Mouse (Mus musculus): ENCODE measurements around the gene 2900026A02Rik.
A peak's percentile ranks its signal among the peaks of the same experiment; 100 is the strongest.

GRCm38 (mm10) chr5:113226632-113227102 is 5.6 kb upstream of the 2900026A02Rik start, which contains the start of gene Tmem211:
- TF ChIP-seq CTCF (IDR thresholded peaks at IDR 0.05; ENCODE audit: borderline replicate concordance, extremely low read depth, insufficient read depth, insufficient read length) (peak; percentile 99), POLR2A (IDR thresholded peaks at IDR 0.05; ENCODE audit: borderline replicate concordance, extremely low read depth, insufficient read depth, insufficient read length, poor library complexity, severe bottlenecking) (no peak)

Measured in brain, embryonic 14.5 days (tissue).